In genomic region chr6:48613464-48613863, GRCm38 (mm10) we compare ENCODE assay signal across 49 mouse cellular contexts. TPM values are rescaled to one million over a fixed set of nuclear protein-coding genes. Genes with fewer than 3 reads are reported as not detected.
"Had no signal": no experiment of that assay in that cellular context is flagged by ENCODE, and none has a peak within 500 bp of the region (broad histone marks: within the 10 kb centered on the region; RNA-seq: fewer than 3 reads in every experiment).

No protein-coding gene starts in this region.

- H3K36me3 ChIP-seq: intestine, embryonic 15.5 days had no signal

- H3K9ac ChIP-seq: heart, embryonic 12.5 days; heart, embryonic 15.5 days; hindbrain, embryonic 12.5 days; hindbrain, embryonic 13.5 days; hindbrain, embryonic 14.5 days; hindbrain, embryonic 15.5 days; intestine, embryonic 15.5 days; kidney, embryonic 15.5 days had no signal

- H3K27me3 ChIP-seq: heart, embryonic 12.5 days; heart, embryonic 15.5 days; hindbrain, embryonic 12.5 days; hindbrain, embryonic 13.5 days; hindbrain, embryonic 15.5 days; intestine, embryonic 15.5 days; kidney, embryonic 15.5 days had no signal

- H3K4me1 ChIP-seq: intestine, embryonic 15.5 days; kidney, embryonic 15.5 days had no signal

- DNase-seq: heart, postnatal 10 days; heart, postnatal 14 days; heart, postnatal 36 days; heart, postnatal 4 days; kidney, adult 11 months; kidney, adult 18-20 months; kidney, adult 2 months; kidney, adult 8-10 months; kidney, adult 9 months; kidney, postnatal 10 days; kidney, postnatal 14 days; kidney, postnatal 25 days; kidney, postnatal 36 days; kidney, postnatal 4 days; layer of hippocampus, adult 9-11 months; layer of hippocampus, postnatal 36 days had no signal

- H3K27ac ChIP-seq: heart, embryonic 10.5 days; heart, embryonic 15.5 days; hindbrain, embryonic 10.5 days; hindbrain, embryonic 12.5 days; hindbrain, embryonic 13.5 days; hindbrain, embryonic 14.5 days; hindbrain, embryonic 15.5 days; hindbrain, postnatal 0 days; intestine, embryonic 15.5 days; kidney, embryonic 15.5 days; kidney, postnatal 0 days; layer of hippocampus, adult 2 months had no signal

- H3K4me2 ChIP-seq: heart, embryonic 11.5 days; heart, embryonic 12.5 days; heart, embryonic 15.5 days; hindbrain, embryonic 12.5 days; hindbrain, embryonic 13.5 days; hindbrain, embryonic 14.5 days; hindbrain, embryonic 15.5 days; intestine, embryonic 15.5 days; kidney, embryonic 15.5 days had no signal

- H3K9me3 ChIP-seq: heart, embryonic 10.5 days; heart, embryonic 12.5 days; heart, embryonic 15.5 days; hindbrain, embryonic 12.5 days; hindbrain, embryonic 13.5 days; hindbrain, embryonic 15.5 days; intestine, embryonic 15.5 days; kidney, embryonic 15.5 days had no signal

- ATAC-seq: hindbrain, embryonic 16.5 days; hindbrain, postnatal 0 days; inflammation-experienced regulatory T-cells, adult 6 months; intestine, embryonic 15.5 days; intestine, embryonic 16.5 days; intestine, postnatal 0 days had no signal

- H3K4me3 ChIP-seq: heart, embryonic 10.5 days; heart, embryonic 12.5 days; heart, embryonic 15.5 days; hindbrain, embryonic 10.5 days; hindbrain, embryonic 12.5 days; hindbrain, embryonic 13.5 days; hindbrain, embryonic 15.5 days; intestine, embryonic 15.5 days; kidney, embryonic 15.5 days; layer of hippocampus, adult 2 months had no signal

RNA-seq across cellular contexts. Expression of gene Gm44965, which starts 19.7 kb away (rescaled TPM):
- total RNA-seq: heart, postnatal 14 days; heart, postnatal 4 days; hindbrain, postnatal 0 days; layer of hippocampus, adult 18-20 months; layer of hippocampus, adult 2 months; layer of hippocampus, postnatal 10 days; layer of hippocampus, postnatal 14 days; layer of hippocampus, postnatal 25 days; layer of hippocampus, postnatal 36 days; left cerebral cortex, adult 18-20 months had no signal
- polyA plus RNA-seq: heart, embryonic 11.5 days; heart, embryonic 12.5 days; heart, embryonic 15.5 days; heart, embryonic 16.5 days; heart, postnatal 0 days; hindbrain, embryonic 11.5 days; hindbrain, embryonic 12.5 days; hindbrain, embryonic 13.5 days; hindbrain, embryonic 16.5 days; intestine, embryonic 14.5 days; intestine, embryonic 15.5 days; intestine, embryonic 16.5 days; intestine, postnatal 0 days; kidney, embryonic 14.5 days; kidney, embryonic 15.5 days; kidney, embryonic 16.5 days; kidney, postnatal 0 days; large intestine, adult 2 months had no signal

RNA-seq across cellular contexts. Expression of gene Gm45021, which starts 24.1 kb away (rescaled TPM):
- total RNA-seq: heart, postnatal 10 days; heart, postnatal 14 days; heart, postnatal 25 days; heart, postnatal 36 days; heart, postnatal 4 days; hematopoietic stem cell, adult 5-6 weeks; hindbrain, postnatal 0 days; layer of hippocampus, adult 18-20 months; layer of hippocampus, adult 2 months; layer of hippocampus, adult 8-10 months; layer of hippocampus, postnatal 10 days; layer of hippocampus, postnatal 14 days; layer of hippocampus, postnatal 25 days; layer of hippocampus, postnatal 36 days; left cerebral cortex, adult 18-20 months had no signal
- polyA plus RNA-seq: heart, embryonic 10.5 days; heart, embryonic 12.5 days; heart, embryonic 15.5 days; heart, embryonic 16.5 days; heart, postnatal 0 days; hindbrain, embryonic 10.5 days; hindbrain, embryonic 11.5 days; hindbrain, embryonic 12.5 days; hindbrain, embryonic 14.5 days; hindbrain, embryonic 15.5 days; hindbrain, embryonic 16.5 days; hindbrain, postnatal 0 days; inflammation-experienced regulatory T-cells, adult 6 months; intestine, embryonic 14.5 days; intestine, embryonic 15.5 days; intestine, embryonic 16.5 days; intestine, postnatal 0 days; kidney, adult 2 months; kidney, embryonic 14.5 days; kidney, embryonic 15.5 days; kidney, embryonic 16.5 days; large intestine, adult 2 months had no signal
